Mouse (Mus musculus) mesoderm, embryonic 11.5 days (tissue): Measurements from ENCODE around the gene Gm21970.
"Not testable (repeated sequence)": the region's sequence is repeated elsewhere in the genome, so short reads cannot be mapped to it uniquely, and the experiment has no call there.

ENCODE experiments used
- DNase-seq: peaks from one replicate; pipeline ENCODE4 v3.0.0-alpha.2; 2012; ENCODE audit warnings: low read depth, low spot score

Gene Gm21970

DNA sequence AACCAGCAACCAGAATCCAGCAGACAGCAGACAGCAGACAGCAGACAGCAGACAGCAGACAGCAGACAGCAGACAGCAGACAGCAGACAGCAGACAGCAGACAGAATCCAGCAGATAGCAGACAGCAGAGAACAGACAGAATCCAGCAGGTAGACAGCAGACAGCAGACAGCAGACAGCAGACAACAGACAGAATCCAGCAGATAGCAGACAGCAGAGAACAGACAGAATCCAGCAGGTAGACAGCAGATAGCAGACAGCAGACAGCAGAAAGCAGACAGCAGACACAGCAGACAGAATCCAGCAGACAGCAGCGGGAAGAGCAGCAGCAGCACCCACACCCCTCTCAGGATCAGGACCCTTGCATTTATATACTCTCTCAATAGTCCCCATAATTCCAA lies 47.1 kb downstream of the Gm21970 start:
- DNase-seq, result not testable (repeated sequence)

DNA sequence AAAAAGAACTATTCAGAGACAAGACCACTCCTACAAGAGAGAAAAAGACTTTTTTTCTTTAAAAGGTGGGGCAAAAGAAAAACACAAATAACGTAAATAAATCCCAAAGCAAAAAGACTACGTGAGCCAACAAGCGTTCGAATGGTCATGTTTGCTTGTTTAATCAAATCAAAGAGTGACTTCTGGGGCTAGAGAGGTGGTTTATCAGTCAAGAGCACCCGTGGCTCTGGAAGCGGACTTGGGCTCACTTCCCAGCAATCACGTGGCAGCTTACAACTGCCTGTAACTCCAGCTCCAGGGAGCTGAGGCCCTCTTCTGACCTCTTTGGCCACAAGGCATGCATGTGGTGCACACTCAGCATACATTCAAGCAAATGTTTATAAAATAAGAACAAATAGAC lies 49.8 kb downstream of the Gm21970 start:
- no peak for DNase-seq

DNA sequence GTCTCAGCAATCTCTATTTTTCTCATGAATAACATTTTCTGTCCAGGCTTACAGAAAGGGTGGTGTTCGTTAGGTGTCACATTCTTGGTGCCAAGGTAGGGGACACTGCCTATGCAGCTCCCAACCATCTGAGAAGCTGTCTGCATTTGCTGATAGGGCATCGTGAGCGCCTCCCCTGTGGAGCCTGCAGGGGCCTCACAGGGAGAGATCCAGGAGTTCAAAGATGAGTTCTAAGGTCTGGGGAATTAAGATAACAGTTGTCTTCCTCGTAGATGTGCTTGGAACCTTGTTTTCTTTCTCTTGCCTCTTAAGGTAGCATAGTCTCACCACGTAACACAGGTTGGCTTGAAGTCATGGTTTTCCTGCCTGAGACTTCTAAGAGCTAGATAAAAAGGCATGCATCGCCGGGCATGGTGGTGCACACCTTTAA lies 50.3 kb downstream of the Gm21970 start:
- DNase-seq, result no peak

DNA sequence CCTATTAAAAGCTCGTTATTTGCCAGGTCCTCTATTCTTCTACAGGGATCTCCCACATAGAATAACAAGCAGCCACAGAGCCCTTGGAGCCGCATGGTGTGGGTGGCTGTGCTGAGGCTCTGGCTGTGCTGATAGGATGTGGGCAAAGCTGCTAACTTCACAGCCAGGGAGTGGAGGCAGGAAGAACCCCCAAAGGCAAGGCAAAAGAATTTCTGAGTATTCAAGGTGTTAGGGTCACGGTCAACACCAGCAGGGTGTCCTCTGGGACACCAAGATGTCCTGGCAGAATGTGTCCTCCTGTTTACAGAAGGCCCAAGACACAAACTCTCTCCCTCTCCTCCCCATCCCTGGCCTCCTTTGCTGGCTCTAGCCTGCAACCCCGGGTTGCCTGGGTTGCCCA lies 50.9 kb downstream of the Gm21970 start:
- no peak for DNase-seq

DNA sequence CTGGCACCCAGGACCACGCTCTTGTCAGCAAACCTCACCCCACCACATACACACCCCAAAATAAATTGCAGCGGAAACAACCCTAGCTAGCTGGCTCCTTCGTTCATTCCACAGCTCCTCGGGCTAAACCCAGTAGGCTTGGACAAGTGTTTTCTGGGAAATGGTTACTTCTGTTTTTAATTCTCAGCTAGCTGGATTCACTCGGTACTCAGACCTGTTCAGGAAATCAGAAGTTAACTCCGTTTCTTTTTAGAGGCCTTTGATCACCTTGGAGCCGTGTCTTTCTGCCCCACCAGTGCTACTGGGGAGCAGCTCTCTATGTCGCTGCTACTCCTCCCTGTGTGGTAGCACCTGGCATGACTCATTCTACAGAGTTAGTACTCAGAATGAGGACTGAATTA lies 51.7 kb downstream of the Gm21970 start:
- no peak for DNase-seq

DNA sequence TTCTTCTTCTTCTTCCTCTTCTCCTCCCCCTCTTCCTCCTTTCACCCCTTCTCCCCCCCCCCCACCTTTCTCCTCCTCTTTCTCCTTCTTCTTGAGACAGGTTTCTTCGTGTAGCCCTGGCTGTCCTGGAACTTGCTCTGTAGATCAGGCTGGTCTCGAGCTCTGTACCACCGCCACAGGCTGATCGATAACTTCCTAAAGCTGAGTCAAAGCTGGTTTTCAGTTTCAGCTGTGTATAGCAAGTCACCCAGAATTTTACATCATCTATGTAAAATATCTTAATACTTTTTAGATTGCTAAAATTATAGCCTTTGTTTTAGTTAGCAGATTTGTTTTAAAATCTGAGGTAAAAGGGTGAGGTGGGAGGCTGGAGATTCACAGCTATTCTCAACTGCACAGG lies 53.3 kb downstream of the Gm21970 start:
- no peak for DNase-seq

DNA sequence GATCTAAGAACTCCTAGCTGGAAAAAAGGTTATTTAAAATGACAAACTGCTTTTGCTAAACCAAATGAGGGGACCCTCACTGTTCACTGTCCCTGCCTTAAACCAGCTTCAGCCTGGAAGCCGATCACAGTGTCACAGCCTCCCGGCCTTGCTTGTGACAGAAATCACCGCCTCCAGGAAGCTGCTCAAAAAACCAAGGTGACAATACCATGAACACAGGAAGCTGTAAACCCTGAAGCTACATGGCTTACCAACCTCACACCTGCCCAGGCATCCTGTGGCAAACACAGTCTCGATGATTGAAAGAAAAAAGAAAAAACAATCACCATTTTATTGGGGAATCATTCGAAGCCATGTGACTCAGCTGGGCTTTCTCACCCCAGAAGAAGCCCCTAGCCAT lies 54.0 kb downstream of the Gm21970 start:
- no peak for DNase-seq

DNA sequence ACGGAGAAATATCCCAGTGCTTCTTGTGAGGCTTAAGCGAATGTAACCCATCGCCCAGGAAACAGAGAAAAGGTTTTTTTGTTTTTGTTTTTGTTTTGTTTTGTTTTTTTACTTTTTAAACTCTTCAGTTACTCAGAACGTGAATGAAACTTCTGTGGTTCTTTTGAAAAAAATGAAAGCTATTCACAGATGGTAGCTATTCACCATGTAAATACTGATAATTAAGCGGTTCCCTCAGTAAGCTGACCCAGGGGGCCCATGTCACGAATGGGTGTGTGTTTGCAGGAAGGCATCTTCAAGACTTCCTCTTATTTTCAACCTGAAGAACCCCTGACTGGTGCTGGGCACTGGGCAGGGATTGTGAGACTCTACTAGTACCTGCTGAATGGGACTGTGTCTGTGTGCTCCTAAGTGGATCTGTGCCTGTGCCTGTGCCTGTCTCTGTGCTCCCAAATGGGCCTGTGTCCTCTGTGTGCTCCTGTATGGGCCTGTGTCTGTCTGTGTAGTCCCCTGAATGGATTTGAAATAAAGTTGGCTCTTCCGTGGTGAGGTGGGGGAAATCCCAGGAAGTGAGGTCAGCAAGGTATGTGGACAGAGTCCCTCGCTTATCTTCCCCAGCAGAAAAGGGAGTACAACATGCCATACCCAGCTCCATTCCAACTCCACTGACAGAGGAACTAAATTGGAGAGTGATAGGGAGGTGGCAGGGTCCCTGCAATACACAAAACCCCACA lies 55.4 kb downstream of the Gm21970 start:
- no peak for DNase-seq

DNA sequence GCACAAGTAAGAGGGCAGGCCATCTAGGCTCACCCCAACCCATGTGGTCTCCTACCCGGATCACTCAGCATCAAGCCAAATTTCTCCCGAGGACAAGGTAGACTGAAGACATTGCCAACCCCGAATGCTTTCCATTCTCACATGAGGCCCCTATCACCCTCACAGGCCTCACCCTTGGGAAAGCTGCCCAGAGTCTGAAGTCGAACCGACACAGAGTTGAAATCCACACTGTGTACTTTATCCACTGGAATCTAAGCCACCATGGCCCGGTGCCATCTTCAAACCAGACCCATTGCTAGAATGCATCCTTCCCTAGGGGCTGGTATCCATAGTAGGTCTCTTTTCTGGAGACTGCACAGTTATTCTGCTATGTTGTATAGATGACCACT lies 56.0 kb downstream of the Gm21970 start:
- no peak for DNase-seq

DNA sequence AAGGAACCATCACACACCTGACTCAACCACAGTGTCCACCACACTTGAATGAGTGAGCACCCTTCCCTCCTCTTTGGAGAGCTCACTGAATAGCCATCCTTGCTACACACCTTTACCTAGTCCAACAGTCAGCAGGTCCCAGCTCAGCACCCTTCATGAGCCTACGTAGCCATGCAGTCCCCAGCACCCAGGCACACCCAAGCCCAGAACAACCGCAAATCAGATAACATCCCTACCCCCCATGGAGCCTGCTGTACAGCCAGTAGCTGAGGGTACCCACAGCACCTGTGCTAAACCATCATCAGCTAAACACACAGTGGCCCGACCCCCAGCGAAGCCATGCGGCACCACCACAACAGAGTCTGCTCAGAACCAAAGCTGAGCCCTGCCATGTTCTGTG lies 56.6 kb downstream of the Gm21970 start:
- no peak for DNase-seq

DNA sequence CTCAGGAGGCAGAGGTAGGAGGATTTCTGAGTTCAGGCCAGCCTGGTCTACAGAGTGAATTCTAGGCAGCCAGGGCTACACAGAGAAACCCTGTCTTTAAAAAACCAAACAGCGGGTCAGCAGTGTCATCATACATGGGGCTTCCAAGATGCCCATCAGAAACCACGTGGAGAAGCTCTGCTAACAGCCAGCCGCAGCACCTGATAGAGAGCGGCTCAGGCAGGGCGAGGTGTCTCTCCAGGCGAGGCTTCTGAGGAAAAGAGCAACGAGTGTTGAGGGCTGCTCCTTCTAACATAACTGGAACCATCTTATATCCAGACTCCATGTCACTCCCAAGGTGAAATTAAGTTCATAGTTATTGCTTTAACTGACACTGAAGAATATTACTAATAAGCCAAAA lies 57.4 kb downstream of the Gm21970 start:
- no peak for DNase-seq

DNA sequence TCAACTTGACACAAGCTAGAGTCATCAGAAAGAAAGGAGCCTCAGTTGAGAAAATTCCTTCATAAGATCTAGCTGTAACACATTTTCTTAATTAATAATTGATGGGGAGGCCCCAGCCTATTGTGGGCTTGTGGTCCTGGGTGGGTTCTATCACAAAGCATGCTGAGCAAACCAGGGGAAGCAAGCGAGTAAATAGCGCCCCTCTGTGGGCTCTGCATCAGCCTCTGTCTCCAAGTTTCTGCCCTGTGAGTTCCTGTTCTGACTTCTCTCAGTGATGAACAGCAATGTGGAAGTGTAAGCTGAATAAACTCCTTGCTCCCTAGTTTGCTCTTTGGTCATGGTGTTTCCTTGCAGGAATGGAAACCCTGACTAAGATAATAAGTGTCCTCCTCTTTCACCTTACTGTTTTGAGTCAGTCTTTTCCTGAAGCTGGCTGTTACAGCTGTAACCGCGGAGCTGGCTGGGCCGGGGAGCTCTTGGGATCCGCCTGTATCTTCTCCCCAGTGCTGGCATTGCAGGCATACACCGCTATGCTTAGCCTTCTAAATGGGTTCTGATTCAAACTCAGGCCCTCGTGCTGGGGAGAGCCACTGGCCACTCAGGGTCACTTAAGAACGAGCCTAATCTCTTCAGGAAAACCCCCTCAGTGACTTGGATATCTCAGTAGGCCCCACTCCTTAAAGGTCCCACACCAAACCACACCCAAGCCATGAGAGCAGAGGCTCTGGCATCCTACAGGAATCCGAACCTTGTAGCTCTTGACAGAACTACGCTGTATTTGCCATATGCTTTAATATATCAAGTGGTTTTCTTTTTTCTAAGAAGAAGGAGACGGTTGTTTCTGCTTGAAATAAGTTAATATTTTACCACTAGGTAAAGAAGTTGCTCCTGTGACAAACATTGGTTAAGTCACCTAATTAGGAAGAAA lies 58.9 kb downstream of the Gm21970 start:
- DNase-seq, result no peak

DNA sequence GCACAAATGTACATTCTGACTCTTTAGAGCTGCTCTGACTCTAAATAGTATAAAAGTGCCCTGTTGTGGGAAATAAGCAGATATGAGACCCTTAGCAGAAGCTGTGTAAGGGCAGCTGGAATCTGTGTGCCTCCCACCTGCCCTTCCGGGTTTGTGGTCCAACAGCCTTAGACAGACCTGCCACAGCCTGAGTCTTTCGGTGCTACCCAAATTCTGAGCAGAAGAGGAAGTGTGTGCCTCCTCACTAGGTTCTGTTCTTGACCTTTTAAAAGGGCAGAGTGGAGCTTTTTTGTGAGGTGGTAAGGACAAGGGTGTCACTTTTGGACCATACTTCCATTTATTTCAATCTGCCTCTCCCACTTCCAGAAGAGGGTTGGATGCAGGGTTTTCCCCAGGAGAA lies 60.4 kb downstream of the Gm21970 start:
- no peak for DNase-seq

DNA sequence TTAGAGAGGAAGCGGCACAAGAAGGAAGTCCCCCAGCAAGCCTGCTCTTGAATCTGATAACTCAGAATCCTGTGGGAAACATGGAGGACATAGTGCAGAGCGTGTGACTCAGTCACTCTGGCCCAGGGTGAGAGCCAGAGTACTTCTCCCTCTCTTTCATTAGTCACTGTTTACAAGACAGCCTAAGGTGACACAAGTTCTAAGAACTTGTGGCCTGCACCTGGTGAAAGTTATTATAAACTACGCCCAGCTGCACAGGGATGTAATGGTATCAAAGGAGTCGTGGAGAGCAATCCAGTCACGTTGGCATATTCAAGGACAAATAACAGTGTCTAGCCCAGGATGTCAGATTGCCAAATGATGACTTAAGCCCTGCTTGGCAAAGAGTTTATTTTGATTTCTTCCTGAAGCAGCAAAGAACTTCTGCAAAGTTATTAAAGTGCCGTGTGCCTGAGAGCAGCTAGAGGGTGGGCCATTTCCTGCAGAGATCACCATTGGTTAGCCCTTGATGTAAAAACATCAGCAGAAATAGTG lies 60.9 kb downstream of the Gm21970 start:
- DNase-seq, result no peak

DNA sequence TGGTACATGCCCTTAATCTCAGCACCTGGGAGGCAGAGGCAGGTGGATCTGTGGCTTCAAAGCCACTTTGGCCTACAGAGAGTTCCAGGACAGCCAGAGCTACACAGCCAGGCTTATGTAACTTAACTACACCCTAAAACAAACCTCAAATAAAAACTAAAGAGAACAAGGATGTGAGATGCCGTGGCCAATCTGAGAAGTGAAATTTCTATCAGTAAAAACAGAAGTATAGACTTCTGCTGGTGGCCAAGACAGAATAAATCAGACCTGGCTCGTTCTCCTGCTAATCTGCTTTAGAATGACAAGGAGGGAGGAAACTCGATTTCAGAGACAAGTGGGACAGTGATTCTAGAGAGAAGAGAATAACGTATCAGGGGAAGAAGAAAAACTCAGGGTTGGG lies 64.3 kb downstream of the Gm21970 start:
- no peak for DNase-seq

DNA sequence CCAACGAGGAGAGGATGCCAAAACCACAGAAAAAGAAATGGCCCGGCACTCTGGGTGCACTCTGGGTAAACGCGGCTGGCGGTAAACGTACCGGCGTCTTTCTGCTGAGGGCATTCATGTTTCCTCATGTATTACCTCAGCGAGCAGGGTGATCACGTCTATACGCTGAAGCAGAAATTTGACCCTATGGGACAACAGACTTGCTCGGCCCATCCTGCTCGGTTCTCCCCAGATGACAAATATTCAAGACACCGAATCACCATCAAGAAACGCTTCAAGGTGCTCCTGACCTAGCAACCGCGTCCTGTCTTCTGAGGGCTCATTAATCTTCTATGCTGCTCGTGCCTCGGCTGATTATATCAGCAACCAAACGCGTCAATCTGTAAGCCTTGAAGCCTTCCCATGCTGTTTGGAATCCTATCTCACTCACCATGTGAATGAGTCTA lies 66.8 kb downstream of the Gm21970 start:
- DNase-seq, result no peak

DNA sequence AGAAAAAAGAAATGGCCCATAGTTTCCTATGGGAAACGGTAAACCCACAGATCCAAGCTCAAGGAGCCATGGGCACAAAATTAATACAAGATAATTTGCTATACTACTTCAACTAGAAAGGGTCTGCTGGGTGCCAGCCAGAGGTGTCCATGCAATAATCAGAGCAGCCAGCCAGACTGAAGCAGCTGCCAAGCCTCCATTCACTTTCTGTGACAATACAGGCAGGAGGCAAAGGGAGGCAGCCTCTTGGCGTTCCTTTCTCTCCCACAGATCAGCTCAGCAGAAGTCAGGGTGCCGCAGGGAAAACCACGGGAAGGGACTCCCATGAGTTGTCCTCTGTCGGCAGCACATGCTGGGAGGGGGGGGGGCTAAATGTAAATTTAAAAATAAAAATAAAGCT lies 67.5 kb downstream of the Gm21970 start:
- no peak for DNase-seq

DNA sequence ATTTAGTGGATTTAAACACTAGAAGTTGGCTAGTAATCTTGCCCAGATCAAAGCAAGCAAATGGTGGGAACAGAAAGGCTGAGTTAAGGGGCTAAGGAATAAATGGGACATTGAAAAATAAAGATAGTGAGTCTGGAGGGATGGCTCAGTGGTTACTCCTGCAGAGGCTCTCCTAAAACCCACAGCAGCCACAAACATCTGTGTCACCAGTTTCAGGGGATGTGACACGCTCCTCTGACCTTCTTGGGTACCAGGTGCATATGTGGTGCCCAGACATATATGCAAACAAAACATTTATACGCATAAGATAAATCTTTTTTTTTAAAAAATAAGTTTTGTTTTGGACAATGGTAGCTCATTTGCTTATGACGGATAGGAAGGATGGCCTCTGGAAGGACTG lies 67.9 kb downstream of the Gm21970 start:
- DNase-seq, result no peak

DNA sequence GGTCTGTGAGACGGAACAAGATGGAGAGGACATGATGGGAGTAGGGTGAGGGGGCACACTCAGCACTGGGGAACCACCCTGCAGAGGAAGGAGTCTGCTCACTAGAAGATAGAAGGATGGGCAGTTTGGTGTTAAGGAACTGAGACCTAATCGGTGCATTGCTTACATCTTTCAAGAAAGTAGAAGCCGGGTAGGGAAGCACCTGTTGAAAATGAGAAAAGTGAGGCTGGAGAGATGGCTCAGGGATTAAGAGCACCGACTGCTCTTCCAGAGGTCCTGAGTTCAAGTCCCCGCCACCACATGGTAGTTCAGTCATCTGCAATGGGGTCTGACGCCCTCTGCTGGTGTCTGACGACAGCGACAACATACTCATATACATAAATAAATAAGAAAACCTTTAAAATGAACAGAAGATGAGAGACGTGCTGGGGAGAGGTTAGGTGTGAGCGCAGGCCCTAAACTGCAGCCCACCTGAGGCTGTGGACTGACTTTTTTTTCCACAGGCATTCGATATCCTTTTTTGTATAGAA lies 68.4 kb downstream of the Gm21970 start:
- no peak for DNase-seq

DNA sequence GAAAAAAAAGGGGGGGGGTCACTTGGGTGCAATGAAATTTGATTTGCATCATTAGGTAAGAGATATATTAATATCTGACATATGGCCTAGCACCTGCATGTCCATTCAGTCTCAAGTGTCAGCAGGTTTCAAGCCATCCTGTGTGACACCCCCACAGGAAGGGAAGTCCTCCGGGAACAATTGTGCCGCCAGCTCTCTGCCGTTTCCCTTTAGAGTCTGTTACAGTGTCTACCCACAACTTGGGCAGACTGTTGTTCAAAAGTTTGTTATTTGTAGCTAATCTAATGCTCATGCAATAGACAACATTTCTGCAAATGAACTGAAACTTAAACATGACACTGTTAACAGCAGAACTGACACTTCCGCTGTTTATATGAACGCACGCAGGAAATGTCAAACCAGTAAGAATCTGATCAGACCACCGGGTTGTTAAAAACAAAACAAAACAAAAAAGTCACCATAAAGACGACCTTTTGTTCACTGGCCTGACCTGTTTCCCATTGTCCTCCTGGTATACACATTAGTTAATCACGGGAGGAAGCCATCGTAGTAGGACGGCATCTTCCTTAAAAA lies 69.6 kb downstream of the Gm21970 start:
- DNase-seq, result no peak

DNA sequence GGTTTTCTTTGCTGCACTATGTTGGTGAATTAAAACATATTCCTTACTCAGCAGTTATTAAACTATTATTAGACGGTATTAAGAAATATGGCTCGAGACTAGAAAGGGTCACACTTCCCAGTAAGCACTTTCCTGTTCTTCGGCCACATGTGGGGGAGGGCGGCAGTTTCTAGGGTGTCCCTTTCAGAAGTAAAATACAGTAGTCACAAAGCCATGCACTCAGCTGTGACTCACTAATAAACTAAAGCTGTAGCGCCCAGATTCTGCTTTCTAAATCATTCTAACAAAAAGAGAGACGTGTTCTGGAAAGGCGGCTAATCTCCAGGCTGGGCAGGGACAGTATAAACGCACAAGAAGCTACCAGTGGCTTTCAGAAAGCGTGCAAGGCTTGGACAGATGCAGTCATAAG lies 70.3 kb downstream of the Gm21970 start:
- DNase-seq, result no peak

DNA sequence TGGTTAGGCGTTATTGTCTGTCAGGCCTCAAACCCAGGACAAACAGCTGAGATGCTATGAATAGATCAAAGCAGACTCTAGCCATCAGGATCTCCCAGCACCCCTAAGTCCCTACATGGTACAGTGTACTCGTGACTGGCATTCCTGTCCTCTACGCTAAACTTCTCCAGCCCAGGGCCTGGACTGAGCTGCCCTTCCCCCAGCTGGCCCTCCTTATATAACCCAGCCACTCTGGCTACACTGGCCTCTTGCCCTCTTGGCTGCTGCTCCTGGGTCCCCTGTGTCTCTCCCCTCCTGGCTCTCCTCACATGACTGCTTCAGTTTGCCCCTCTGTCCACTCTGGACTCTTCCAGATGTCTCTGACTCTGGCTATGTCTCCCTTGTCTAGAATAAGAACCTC lies 71.1 kb downstream of the Gm21970 start:
- DNase-seq, result no peak
